Mouse (Mus musculus) embryonic facial prominence, embryonic 10.5 days (tissue): ENCODE results near the gene Ppp2r2c. TPM values are rescaled to one million over a fixed set of nuclear protein-coding genes. Genes with fewer than 3 reads are reported as not detected.
"Not testable (repeated sequence)": the region's sequence is repeated elsewhere in the genome, so short reads cannot be mapped to it uniquely, and the experiment has no call there.

Experiments
- DNase-seq: peaks from one replicate; pipeline ENCODE4 v3.0.0-alpha.2; 2017; ENCODE audit warnings: low spot score
- H3K27ac ChIP-seq: fragments of 300-500 bp; sonication (generic); replicated peaks from 2 replicates; pipeline ENCODE4 v1.5.1; 2016; ENCODE audit warnings: mild to moderate bottlenecking
- H3K27me3 ChIP-seq: fragments of 300-500 bp; sonication (generic); replicated peaks from 2 replicates; pipeline ENCODE4 v1.6.1; 2016; ENCODE audit warnings: low read depth, mild to moderate bottlenecking; ENCODE audit not compliant: poor library complexity, severe bottlenecking
- H3K36me3 ChIP-seq: fragments of 300-500 bp; sonication (generic); replicated peaks from 2 replicates; pipeline ENCODE4 v1.6.1; 2016; ENCODE audit warnings: mild to moderate bottlenecking, moderate library complexity
- H3K4me1 ChIP-seq: fragments of 300-500 bp; sonication (generic); 2 replicates; pipeline ENCODE4 v1.6.1; 2016
- H3K4me3 ChIP-seq: fragments of 300-500 bp; sonication (generic); 2 replicates; pipeline ENCODE4 v1.5.1; 2016; ENCODE audit warnings: mild to moderate bottlenecking, moderate library complexity
- H3K9me3 ChIP-seq: fragments of 300-500 bp; sonication (generic); 2 replicates; pipeline ENCODE4 v1.6.1; 2016; ENCODE audit warnings: mild to moderate bottlenecking
- WGBS: fragments of 180-500 bp; shearing (Covaris S2); methylation state at CpG from one replicate; pipeline ENCODE4 v1.1.7; 2016; 5-methylcytosine and 5-hydroxymethylcytosine counted together
- polyA plus RNA-seq: library from polyadenylated mRNA; unstranded; fragments of >200 nt; fragmentation: Nextera tagmentation; extraction: Ambion mirVana; gene quantifications from 2 replicates; pipeline ENCODE4 v1.2.1, GENCODE M21; 2016

Ppp2r2c gene
- polyA plus RNA-seq, 1 experiment from 2014 or later, result 1.2 TPM

DNA sequence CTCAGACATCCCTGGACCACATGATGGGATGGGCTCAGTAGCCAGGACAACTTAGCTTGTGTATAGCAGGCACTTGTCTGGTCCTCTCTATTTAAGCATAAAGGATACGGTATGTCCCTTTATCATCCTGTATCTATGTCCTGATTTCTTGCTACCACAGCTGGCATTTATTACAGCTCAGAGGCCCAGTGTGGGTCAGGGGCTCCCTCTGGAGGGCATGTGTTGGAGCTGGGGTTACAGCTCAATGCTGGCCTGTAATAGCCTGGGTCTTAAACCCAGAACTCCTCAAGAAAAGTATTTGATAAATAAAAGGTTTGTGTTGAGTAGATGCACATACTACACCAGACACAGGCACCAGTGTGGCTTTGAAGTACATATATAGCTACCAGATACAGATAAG is 51.8 kb downstream of the Ppp2r2c start:
- WGBS, result 46% methylated on average over 1 of the region's 1 CpGs
- H3K27me3 ChIP-seq, result no peaks in the 10 kb centered on the region
- peaks cover 4% of the 10 kb centered on the region; the same call in 1 of the 2 replicates for H3K4me1 ChIP-seq
- DNase-seq, result peak; percentile 61
- no peak overlapping the region for H3K27ac ChIP-seq
- H3K36me3 ChIP-seq, result no peaks in the 10 kb centered on the region
- no peak overlapping the region for H3K4me3 ChIP-seq
- H3K9me3 ChIP-seq, result no peaks in the 10 kb centered on the region

DNA sequence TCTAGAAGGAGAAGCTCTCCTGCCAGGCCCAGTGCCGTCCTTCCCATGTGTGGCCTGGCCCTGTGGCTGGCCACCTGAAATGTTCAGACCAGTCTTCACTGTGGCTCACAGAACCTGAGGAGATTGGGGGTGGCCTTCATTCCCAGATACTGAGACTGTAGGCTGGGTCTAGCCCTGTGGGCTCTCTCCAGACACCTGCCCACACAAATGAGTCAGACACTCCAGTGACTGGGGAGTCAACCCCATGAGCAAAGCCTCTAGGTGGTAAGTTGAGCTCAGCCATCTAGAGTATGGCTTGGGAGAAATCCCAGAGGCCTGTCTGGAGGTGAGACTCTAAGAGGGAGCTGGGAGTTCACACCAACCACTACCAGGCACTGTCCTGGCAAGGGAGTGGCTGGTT is 53.6 kb downstream of the Ppp2r2c start:
- Histone ChIP-seq H3K9me3 (no peaks in the 10 kb centered on the region), H3K27me3 (no peaks in the 10 kb centered on the region), H3K4me3 (no peak overlapping the region), H3K4me1 (peaks cover 8% of the 10 kb centered on the region; the same call in 1 of the 2 replicates), H3K36me3 (no peaks in the 10 kb centered on the region), H3K27ac (no peak overlapping the region)
- DNase-seq, result no peak
- 86% methylated on average over 1 of the region's 1 CpGs for WGBS

DNA sequence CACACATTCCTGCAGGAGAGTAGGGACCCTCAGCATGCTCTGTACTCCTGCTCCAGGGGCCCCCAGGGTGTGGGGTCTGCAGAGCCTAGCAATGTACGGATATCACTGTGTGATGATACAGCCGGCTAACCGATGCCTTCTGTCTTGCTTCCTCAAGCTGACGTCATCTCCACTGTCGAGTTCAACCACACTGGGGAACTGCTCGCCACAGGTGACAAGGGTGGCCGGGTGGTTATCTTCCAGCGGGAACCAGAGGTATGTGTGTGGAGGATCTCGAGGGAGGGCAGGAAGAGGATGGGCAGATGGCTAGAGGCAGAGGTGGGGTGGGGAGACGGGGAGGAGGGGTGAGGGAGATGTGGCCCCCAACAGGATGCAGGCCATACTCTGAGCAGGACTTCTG is 54.5 kb downstream of the Ppp2r2c start:
- Histone ChIP-seq H3K4me1 (peaks cover 8% of the 10 kb centered on the region; the same call in 1 of the 2 replicates), H3K9me3 (no peaks in the 10 kb centered on the region), H3K36me3 (no peaks in the 10 kb centered on the region), H3K27ac (no peak overlapping the region), H3K4me3 (no peak overlapping the region), H3K27me3 (no peaks in the 10 kb centered on the region)
- no peak for DNase-seq
- 76% methylated on average over 10 of the region's 10 CpGs for WGBS

DNA sequence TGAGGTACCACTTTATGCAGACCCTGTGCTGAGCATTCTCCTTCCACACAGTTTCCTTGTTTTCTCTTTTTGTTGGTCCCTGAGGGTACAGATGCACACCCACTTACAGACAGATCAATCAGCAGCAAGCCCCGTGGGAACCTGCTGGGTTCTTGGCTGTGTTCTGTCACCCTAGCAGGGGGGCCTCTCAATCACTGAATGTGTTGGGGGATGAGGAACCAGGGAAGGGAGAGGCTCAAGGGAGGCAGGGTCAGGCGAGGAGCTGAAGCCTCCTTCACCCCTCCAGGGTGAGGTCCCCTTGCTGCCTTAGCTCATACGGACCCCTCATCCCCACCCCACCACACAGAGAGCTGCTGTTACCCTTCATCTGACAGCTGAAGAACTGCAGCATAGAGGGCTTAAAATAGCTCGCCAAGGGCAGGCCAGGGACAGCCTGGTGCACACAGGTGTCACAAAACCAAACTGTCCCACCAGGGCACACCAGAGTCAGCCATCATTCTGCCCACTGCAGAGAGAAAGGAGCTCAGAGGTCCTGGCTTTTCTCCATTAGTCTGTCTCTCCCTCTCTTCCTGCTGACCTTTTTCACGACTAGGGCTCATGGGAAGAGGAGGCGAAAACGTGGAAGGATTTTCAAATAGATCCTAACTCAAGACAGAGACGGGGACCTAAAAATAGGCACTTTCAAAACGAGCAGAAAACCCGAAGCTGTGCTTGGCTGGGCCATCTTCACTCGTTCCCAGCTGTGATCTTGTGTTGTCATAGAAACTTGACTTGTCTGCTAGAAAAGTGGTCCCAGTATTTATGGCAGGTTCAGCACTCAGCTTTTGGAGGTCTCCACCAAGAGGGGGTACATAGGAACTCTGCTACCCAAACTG is 55.8 kb downstream of the Ppp2r2c start:
- no peak for DNase-seq
- no peak overlapping the region for H3K27ac ChIP-seq
- H3K27me3 ChIP-seq, result no peaks in the 10 kb centered on the region
- WGBS, result 62% methylated on average over 11 of the region's 11 CpGs
- H3K4me1 ChIP-seq, result 0 out of 2 replicates have a peak, but pooled peaks cover 4% of the 10 kb centered on the region
- H3K4me3 ChIP-seq, result no peak overlapping the region
- no peaks in the 10 kb centered on the region for H3K36me3 ChIP-seq
- H3K9me3 ChIP-seq, result no peaks in the 10 kb centered on the region

DNA sequence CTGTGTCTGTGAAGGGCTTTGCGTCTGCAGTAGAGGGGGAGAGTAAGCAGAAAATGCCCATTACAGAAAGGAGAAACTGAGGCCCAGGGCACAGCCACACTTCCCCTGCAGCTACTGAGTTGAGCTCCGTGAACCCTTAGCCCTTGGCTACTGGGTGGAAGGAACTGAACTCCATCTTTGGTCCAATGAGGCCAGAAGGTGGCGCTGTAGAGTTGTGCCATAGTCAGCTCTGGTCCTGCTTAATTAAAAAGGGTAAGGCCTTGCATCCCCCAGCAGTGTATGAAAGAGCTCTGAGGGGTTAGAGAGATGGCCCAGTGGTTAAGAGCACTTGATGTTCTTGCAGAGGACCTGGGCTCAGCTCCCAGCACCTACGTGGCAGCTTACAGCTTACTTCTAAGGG is 60.4 kb downstream of the Ppp2r2c start:
- H3K36me3 ChIP-seq, result no peaks in the 10 kb centered on the region
- H3K9me3 ChIP-seq, result no peaks in the 10 kb centered on the region
- no peak for DNase-seq
- 48% methylated on average over 4 of the region's 4 CpGs for WGBS
- no peaks in the 10 kb centered on the region for H3K27me3 ChIP-seq
- H3K27ac ChIP-seq, result no peak overlapping the region
- no peak overlapping the region for H3K4me3 ChIP-seq
- H3K4me1 ChIP-seq, result peaks cover 15% of the 10 kb centered on the region

DNA sequence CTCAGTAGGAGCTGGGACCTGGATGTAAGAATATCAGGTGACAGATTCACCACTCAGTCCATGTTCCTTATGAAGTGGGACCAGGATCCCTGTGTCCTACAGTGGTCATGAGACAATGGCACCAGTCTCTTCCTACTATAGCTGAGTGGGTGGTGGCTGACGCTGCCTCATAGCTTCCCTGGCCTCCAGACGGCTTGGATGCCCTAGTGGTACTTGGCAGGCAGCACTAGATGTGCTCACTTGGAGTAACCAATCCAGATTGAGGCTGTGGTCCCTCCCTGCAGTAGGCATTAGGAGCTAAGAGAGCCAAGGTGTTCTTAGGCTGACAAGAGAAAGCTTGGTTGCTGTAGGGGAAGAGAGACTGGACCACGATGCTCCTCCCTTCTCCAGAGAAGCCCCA is 61.1 kb downstream of the Ppp2r2c start:
- Histone ChIP-seq H3K36me3 (no peaks in the 10 kb centered on the region), H3K27ac (no peak overlapping the region), H3K27me3 (no peaks in the 10 kb centered on the region), H3K4me1 (peaks cover 21% of the 10 kb centered on the region), H3K9me3 (no peaks in the 10 kb centered on the region), H3K4me3 (no peak overlapping the region)
- 76% methylated on average over 3 of the region's 3 CpGs for WGBS
- DNase-seq, result no peak

DNA sequence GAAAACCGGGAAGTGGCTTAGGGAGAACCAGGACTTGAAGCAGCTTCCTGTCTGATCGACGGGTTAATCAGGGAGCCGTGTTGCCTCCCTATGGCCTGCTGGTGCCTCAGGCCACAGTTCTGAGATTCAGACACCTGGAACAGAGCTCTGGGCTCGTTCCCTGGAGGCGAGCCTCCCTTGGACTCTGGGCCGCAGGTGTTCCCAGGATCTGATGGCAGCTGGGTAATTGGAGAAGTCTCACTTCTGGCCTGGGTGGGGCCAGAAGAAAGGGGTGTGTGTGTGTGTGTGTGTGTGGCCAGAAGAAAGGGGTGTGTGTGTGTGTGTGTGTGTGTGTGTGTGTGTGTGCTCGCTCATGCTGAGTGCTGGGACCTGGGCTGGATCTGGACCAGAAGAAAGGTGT is 65.1 kb downstream of the Ppp2r2c start:
- 48% methylated on average over 8 of the region's 8 CpGs for WGBS

DNA sequence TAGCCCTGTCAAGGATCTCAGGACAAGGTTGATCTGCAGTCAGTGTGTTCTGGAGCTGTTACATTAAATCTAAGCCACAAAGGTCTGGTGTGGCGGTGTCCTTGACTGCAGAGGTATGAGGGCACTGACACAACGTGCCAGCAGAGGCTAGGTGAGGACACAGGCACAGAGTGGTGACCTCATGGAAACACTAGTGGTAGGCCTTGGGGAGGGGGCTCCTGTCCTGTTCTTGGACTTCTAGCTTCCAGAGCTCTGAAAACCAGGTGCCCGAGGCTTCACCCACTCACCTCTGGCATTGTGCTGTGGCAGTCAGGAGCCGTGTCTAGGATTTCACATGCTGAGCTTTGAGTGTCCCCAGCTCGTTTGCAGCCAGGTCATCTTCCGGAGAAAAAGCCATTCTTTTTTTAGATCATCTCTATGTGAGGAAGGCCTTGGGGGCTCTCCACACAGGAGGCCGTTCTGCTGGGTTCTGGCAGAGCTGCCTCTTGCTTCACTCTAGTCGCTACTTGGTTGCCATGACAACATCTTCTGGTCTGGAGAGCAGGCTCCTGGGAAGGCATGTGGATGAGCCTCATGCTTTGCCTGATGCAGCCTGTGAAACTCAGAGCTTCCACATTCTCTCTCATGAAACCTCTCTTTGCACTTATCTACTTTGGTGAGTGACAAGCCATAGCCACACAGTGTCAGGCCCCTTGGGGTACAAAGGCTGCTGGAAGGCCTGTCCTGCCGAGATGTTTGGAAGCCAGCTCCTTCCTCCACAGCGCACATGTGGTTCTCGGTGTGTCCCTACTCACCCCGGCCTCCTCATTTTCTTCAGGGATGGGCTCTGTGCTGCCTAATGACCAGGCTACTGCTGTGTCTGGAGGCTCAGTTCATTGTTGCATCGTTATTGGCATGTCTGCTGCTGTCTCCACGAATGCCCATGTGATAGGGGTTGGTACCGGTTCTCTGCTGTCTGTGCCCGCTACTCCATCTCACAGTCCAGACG is 67.5 kb downstream of the Ppp2r2c start:
- Histone ChIP-seq H3K4me3 (no peak overlapping the region), H3K4me1 (peaks cover 29% of the 10 kb centered on the region), H3K36me3 (no peaks in the 10 kb centered on the region), H3K27ac (0 out of 2 replicates have a peak overlapping the region, but pooled peaks have one; percentile 19), H3K9me3 (no peaks in the 10 kb centered on the region), H3K27me3 (no peaks in the 10 kb centered on the region)
- 66% methylated on average over 17 of the region's 17 CpGs for WGBS
- DNase-seq, result peak; percentile 25

More for the DNA sequence above, 65.1 kb downstream of the Ppp2r2c start:
- Histone ChIP-seq H3K36me3 (no peaks in the 10 kb centered on the region), H3K4me1 (peaks cover 29% of the 10 kb centered on the region), H3K27ac (no peak overlapping the region), H3K9me3 (no peaks in the 10 kb centered on the region), H3K27me3 (no peaks in the 10 kb centered on the region), H3K4me3 (no peak overlapping the region)
- peak; percentile 48 for DNase-seq

DNA sequence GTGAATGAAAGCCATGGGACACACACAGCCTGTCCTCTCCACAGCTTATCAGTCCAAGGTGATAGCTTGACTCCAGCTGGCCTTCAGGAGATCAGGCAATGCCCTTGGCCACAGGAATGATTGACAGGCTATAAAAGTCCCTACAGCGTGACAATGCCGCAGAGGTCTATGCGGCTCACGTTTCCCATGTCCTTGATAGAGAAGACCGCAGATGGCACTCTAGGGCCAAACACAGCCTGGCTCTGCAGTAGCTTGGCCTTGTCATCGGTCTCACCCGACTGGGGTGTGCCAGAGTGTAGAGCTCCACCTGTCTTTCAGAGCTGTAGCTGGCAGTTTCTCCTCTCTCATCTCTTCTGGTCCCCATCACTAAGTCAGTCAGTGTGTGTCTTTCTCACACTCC is 68.2 kb downstream of the Ppp2r2c start:
- Histone ChIP-seq H3K4me3 (no peak overlapping the region), H3K27ac (no peak overlapping the region), H3K36me3 (no peaks in the 10 kb centered on the region), H3K4me1 (peaks cover 29% of the 10 kb centered on the region), H3K27me3 (no peaks in the 10 kb centered on the region), H3K9me3 (no peaks in the 10 kb centered on the region)
- DNase-seq, result no peak
- WGBS, result 84% methylated on average over 7 of the region's 7 CpGs

DNA sequence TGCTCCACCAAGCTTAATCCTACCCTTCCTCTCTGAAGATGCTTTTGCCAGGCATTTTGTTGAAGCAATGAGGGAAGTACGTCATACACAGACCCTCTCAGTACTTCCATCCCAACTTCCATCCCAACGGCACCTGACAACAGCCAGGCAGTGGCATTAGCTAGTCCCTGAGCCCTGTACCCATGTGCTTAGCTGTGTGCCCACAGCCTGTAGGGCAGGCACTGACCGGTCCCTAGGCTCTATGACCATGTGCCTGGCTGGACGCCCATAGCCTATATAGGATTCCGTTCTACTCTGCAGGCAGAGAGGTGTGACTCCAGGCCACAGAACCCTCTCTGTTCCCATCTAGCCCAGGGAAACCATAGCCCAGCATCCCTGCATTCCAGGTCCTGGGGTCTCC is 69.7 kb downstream of the Ppp2r2c start:
- no peak for DNase-seq
- no peak overlapping the region for H3K27ac ChIP-seq
- WGBS, result 91% methylated on average over 5 of the region's 5 CpGs
- H3K27me3 ChIP-seq, result no peaks in the 10 kb centered on the region
- H3K36me3 ChIP-seq, result no peaks in the 10 kb centered on the region
- no peaks in the 10 kb centered on the region for H3K9me3 ChIP-seq
- H3K4me3 ChIP-seq, result no peak overlapping the region
- H3K4me1 ChIP-seq, result peaks cover 25% of the 10 kb centered on the region

DNA sequence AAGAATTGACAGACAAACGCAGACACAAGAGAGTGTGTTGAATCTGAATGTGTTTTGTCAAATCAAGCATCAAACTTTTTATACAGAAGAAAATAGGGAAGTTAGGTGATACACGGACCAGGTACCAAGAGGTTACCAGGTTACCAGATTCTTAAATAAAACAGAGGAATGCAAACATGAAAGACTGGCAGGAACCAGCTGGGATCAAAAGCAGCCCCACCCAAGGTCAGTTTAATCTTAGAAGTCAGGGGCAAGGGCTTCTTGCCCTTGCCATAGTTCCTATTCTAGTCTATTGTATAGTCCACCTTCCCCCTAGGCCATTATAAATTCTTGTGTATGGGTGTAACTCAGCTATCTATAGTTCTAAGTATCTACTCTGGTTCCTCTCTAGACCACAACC is 70.7 kb downstream of the Ppp2r2c start:
- not testable (repeated sequence) for H3K9me3 ChIP-seq, H3K36me3 ChIP-seq, DNase-seq, H3K27me3 ChIP-seq, H3K4me3 ChIP-seq, H3K27ac ChIP-seq
- H3K4me1 ChIP-seq, result peaks cover 15% of the 10 kb centered on the region
- 71% methylated on average over 2 of the region's 2 CpGs for WGBS

DNA sequence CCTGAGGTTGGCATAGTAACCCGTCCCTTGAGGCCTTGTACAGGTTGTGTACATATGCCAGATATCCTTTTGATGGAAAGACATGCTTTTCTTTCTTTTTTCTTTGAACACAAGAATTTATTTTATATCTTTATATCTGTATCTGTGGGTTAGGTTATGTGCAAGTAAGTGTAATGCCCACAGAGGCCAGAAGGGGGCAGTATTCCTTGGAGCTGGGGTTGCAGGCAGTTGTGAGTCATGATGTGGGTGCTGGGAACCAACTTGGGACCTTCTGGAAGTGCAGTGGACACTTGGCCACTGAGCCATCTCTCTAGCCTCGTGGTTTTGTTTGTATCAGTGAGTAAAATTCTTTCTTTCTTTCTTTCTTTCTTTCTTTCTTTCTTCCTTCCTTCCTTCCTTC is 74.1 kb downstream of the Ppp2r2c start:
- no peak overlapping the region for H3K27ac ChIP-seq
- H3K4me3 ChIP-seq, result no peak overlapping the region
- no peaks in the 10 kb centered on the region for H3K36me3 ChIP-seq
- 87% methylated on average over 2 of the region's 2 CpGs for WGBS
- H3K4me1 ChIP-seq, result peaks cover 4% of the 10 kb centered on the region; the same call in 1 of the 2 replicates
- no peaks in the 10 kb centered on the region for H3K27me3 ChIP-seq
- DNase-seq, result no peak
- H3K9me3 ChIP-seq, result no peaks in the 10 kb centered on the region
